Mouse (Mus musculus) gastrocnemius, adult 8-10 months (tissue): Measurements from ENCODE around the gene Apol6. TPM values are rescaled to one million over a fixed set of nuclear protein-coding genes. Genes with fewer than 3 reads are reported as not detected.

Experiments used
- DNase-seq, 2 experiments: peaks; one replicate each; pipeline ENCODE4 v3.0.0; 2022; ENCODE audit warnings: low spot score in 2 of 2
- total RNA-seq, 4 experiments: library from RNA; stranded (reverse); gene quantifications; 2 replicates each; pipeline ENCODE4 v1.2.4; 2022

Gene Apol6
- total RNA-seq = 10 to 100 TPM; 29.4 to 66.8 (median 49.7) TPM

DNA sequence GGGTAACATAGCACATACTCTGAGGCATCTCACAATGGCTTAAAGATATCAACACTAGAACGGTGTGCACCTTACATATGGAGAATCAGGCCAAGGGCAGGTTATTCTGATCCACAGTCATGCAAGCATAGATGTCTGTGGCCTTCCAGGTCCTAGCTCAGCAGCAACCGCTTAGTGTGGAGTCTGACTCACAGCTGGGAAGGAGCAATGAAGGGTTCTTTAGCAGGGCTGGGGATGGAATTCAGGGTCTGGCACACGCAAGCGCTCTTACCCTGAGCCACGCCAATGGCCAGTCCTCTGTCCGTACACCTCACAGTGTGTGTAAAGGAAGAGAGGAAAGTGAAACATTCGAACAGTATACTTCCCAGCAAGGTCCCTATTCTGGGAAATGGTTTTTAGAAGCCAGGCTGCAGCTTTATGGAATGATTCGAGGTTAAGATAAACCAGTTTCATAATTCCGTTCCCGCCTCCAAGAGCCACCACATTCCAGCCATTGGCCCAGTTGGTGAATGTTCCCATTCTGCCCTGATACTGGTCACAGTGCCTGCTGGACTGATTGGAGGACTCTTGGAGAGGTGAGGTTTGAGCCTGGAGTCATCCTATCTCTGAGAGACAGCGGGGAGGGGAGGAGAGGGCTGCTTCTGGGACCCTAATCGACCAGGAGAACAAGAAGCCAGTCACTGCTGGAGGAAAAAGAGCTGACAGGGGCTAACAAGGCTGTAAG lies at the start of gene Apol6:
Apol6 (plus strand) TSS at position 133 of the 724 bp plus-strand sequence.
- no peak for DNase-seq

DNA sequence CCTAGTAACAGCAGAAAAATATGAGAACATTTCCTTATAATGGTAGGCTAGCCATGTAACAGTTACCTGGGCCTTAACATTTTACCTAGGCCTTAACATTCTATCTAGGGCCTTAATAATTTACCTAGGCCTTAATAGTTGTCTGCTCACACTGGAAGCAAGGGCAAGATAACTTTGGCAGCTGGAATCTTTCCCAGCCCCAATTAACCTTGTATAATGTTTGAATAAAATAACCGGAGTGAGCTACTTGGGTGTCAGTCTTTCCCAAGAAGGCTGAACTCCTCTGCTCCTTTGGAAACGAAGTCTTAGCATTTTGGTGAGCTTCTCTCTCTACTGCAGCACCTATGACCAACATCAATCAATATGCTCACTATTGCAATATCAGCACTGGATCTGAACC lies 46.5 kb upstream of the Apol6 start:
- DNase-seq = no peak

DNA sequence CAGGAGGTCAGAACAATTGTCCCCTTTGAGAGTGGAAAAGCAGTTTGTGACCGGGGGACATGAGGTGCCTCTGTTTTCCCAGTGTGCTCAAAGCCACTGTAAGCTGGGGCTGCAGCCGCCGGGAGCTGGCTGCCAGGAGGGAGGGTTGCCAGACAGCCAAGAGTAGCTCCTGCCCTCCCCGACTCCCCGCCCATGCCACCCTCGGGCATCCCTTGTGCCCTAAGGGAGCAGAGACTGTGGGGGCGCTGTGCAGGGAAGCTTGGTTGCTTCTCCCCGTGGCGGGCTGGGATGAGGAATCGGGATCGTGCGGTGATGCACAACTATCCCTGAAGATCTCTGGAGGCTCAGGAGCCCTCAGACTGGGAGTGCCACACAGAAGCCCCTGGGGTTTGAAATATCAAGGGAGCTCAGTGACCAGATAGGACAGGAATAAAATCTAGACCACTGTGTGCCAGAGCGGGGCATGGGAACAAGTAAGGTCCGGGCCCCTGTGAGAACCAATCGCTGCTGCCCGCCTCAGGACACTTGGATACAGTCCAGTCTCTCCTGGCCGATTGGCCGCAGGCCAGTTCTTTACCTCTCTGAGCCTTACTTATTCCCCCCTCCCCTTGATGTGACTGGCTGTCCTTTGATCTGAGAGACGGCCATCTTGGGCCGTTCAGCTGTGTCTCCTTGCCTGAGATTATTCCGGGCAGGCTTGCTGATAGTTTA lies 45.5 kb upstream of the Apol6 start:
- DNase-seq = peak in 1 of 2 experiments; percentile 53

DNA sequence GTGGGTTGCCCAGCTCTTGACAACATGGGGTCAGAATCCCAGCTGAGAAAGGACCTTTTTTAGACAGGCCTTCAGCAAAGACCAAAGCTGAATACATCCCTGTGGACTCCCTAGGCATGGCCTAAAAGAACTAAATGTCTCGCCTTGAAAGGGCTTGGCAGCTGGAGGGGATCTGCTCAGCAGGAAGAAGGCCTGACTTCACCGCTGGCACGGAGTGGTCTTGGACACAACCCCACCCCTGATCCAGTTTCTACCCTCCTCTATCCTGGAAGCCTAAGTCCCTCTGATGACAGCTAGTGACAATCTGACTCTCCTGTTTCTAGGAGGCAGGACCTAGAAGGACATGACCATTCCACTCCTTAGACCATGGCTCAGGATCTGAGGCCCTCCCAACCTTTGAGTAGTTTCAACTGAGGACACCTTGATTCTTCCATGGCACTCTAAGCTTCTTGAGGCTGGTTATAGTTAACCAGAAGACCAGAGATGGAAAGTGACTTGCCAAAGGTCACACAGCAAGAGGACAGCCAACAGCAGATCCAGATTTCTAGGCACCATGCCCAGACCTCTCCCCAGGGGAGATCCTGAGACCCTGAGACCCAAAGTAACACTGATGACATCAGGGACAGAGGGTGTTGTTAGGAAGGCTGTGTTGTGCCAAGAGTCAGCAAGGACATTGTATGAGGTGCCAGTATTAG lies 41.2 kb upstream of the Apol6 start:
- peak; percentile 68 to 74 for DNase-seq

DNA sequence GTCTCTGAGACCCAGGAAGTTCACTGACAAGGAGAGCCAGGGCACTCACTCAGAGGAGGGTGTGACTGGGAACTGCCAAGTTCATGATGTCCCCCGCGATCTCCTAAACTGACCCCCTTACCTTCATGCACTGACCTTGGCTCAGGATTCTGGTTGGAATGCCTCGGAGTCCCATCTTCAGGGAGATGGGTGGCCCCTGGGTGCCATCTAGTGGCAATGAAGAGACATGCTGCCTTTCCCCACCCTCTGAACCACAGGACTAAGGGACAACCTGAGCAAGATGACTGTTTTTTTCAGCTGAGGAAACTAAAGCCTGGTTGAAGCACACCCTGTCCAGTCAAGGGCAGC lies 40.7 kb upstream of the Apol6 start:
- DNase-seq = no peak

- DNase-seq = peak in 1 of 2 experiments; percentile 68
These were observed 35.7 kb upstream of the Apol6 start for GRCm38 (mm10) chr15:77008851-77009250.

DNA sequence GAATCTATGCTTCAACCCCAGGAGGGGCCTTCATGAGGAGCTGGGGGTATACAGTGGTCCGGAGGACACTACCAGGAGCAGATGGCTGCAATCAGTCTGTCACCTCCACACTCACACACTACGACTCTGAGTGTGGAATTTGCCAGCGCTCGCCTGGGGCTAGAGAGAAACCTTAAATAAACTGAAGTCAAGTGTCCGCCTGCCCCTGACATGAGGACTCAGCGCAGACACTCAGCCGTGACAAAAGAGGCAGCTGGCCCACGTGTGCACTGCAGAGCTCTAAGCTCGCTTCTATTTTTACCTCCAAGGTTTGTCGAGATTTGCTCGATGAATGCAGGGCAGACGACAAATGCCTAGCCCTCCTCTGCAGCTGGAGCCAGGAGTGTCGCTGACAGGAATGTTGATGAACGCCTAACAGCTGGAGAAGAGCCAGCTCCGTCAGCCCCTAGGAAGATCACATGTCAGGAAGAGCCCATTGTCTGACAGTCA lies 30.7 kb upstream of the Apol6 start:
- DNase-seq = no peak

DNA sequence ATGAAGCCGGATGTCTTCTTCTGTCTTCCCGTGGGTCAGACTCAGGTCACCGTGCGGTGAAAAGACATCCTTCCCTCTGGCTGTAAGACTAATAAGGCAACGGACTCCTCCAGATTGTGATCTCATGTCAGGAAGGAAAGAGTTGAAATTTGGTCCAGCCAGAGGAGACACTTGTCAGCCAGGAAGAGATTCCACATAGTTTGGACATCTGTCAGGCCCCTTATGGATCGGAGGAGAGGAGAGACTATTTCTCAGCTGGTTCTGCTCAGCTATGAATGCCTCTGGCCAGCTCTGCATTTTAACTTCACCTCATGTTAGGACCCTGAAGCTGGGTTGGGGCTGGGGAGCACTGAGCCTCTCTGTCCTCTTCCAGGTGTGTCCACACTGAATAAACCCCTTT lies 30.1 kb upstream of the Apol6 start:
- DNase-seq = no peak

- peak; percentile 70 to 83 for DNase-seq
These were observed 29.5 kb upstream of the Apol6 start for GRCm38 (mm10) chr15:77014985-77015384.

- no peak for DNase-seq
These were observed 28.0 kb upstream of the Apol6 start for GRCm38 (mm10) chr15:77016509-77016908.

DNA sequence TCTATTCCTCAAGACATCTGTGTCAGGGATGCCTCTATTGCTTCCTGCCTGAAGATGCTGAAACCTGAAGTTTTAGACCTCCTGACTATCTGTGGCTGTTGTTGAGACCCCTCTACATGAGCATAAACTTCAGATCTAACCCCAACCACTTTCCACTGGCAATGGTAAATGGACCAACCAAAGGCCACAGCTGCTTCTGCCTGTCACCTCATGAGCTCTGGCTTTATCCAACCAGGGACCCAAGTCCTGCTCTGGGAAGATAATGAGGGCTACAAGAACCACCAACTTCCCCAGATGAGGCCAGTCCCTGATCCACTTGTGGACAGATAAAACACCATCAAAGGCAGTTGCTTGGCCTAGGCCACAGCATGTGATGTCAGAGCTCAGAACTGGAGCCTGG lies 26.6 kb upstream of the Apol6 start:
- DNase-seq = no peak

DNA sequence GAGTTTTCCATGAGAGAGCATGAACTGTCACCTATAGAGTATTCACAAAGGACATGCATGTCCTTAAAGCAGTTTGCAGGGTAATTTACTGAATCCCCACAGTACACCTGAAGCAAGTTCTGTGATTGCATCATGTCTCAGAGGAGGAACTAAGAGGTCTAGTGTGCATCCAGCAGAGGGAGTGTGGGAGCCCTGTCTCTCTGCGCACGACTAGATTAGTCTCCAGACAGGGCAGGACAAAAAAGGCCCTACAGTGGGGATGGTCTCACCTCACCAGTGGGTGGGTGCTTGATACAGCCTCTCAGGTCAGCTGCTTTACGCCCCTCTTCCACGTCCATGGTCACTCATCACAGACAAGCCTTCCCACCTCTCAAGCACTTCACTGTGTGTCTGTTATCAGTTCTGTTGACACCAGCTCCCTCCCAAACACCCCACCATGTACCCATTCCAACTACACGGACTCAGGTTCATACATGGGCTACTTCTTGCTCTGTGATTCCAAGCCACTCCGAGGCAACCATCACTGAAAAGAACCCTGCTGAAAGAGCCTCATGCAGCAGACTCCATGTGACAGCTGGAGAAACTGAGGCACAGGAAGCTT lies 25.7 kb upstream of the Apol6 start:
- DNase-seq = no peak

DNA sequence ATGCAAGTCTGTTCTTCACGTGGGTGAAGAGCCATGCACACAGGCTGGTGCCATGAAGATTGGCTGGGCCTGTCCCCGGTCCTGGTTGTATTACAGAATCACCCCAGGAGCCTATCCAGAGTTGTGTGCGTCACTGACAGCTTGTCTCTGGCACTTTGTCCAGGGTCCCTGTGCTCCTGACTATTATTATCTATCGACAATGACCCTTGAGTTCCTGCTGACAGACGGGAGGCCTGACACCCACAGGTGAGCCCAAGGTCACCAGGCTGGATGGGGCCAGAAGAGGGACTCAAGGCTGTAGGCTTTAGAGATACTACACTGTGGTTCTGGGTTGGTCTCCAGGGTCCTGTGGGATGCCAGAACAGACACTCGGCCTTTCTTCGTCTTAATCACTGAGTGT lies 25.0 kb upstream of the Apol6 start:
- no peak for DNase-seq

GRCm38 (mm10) chr15:77020136-77020535 lies 24.4 kb upstream of the Apol6 start:
- DNase-seq = no peak

DNA sequence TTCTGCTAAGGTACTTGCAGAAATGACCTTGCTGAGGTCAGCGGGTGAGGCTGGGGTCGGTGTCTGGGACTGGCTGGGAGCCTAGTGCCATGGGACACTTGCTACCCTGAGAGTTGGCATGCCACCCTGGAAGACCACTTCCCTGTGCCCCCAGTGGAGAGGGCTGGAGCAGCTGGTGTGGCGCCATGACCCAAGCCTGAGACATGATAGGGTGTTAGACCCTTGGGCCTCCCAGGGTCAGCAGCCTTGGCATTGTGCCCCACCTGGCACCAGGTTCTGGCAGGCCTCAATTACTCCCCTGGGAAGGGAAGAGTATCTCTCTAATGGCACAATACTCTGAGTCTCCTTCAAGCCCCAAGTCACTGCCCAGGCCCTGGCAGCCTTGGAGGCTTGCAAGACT lies 23.5 kb upstream of the Apol6 start:
- DNase-seq = peak; percentile 72 to 76

DNA sequence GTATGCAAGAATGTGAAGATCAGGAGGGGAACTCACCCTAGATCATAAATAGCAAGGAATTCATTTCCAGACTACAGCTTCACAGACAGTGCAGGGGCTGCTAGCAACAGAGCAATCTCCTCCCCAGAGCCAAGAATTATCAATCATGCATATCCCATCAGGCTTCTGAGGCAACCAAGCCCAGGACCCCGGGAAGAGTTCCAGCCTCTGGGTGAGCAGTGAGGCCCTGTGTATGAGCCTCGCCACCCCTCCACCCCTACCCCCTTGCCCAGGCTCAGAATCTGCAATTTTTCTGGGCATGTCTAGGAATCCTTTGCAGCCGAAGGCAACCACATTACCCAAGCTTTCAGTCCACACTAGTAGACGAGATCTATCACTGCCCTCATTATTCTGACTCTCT lies 22.7 kb upstream of the Apol6 start:
- DNase-seq = no peak

DNA sequence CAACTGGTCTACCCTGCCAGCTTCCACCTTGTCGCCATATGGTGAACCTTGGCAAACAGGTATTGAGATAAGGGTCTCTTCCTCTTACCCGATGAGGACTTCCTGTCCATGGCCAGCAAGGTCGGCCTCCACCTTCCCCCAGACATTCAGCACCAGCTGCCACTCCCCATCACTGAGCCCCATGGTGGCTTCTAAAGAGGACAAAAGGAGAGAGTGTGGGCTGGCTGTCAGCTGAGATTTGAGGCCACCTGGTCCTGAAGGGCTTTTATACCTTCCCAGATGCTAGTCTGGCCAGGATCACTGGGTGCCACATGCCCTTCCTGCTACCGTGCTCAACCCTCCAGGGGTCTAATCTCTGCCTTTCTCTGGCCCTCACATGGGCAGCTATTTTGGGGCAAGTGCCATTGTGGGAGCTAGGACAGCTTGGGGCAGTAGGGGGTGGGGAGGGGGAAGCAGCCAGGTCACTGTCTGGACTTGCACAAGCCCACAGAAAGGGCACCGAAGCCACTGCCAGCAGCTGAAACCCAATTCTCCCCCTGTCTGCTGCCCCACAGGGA lies 22.1 kb upstream of the Apol6 start:
- peak; percentile 54 to 70 for DNase-seq

GRCm38 (mm10) chr15:77025884-77026583 lies 18.5 kb upstream of the Apol6 start:
- no peak for DNase-seq

DNA sequence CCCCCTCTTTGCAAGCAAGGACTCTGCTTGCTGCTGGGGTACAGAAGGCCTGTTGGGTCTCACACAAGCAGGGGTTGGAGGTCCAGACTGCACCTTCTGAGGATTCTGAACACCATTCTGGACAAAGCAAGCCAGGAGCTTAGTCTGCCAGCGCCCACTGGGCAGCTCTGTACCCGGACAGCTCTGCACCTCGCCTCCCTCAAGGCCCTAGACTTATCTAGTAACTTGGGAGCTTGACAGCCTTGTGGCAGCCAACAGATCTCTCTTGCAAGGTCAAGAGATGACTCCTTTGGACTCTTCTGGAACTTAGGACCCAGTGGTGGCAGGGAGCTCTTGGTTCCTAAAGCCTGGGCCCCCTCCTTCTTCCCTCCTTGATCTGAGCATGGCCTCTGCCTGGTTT lies 17.4 kb upstream of the Apol6 start:
- DNase-seq = no peak

- no peak for DNase-seq
These were observed 16.9 kb upstream of the Apol6 start for GRCm38 (mm10) chr15:77027675-77028074.
